Mouse (Mus musculus) midbrain, embryonic 14.5 days (tissue): Measurements from ENCODE around the gene Grid2. TPM values are rescaled to one million over a fixed set of nuclear protein-coding genes. Genes with fewer than 3 reads are reported as not detected.

Source experiments
- ATAC-seq: fragments of 200-750 bp; cut with Nextera tagmentation; 2 replicates; pipeline ENCODE4 v1.8.0; 2017; ENCODE audit warnings: moderate number of reproducible peaks, moderate library complexity; ENCODE audit not compliant: low FRiP score, low TSS enrichment
- DNase-seq: peaks from one replicate; pipeline ENCODE4 v3.0.0-alpha.2; 2015
- H3K27ac ChIP-seq: fragments of 300-500 bp; sonication (generic); replicated peaks from 2 replicates; pipeline ENCODE4 v1.5.1; 2014; ENCODE audit warnings: mild to moderate bottlenecking, low read depth, low read length, moderate library complexity
- H3K27me3 ChIP-seq: fragments of 300-500 bp; sonication (generic); 2 replicates; pipeline ENCODE4 v1.6.1; 2014; ENCODE audit warnings: low read length, control low read depth, mixed read lengths; ENCODE audit not compliant: control insufficient read depth, insufficient read depth
- H3K36me3 ChIP-seq: fragments of 300-500 bp; sonication (generic); 2 replicates; pipeline ENCODE4 v1.6.1; 2014; ENCODE audit warnings: low read length, control low read depth; ENCODE audit not compliant: control insufficient read depth, insufficient read depth
- H3K4me1 ChIP-seq: fragments of 300-500 bp; sonication (generic); 2 replicates; pipeline ENCODE4 v1.6.1; 2014; ENCODE audit warnings: mild to moderate bottlenecking, antibody characterized with exemption, low read length, control low read depth; ENCODE audit not compliant: control insufficient read depth, insufficient read depth
- H3K4me2 ChIP-seq: fragments of 300-500 bp; sonication (generic); 2 replicates; pipeline ENCODE4 v1.6.1; 2014; ENCODE audit warnings: mild to moderate bottlenecking, low read length, moderate library complexity
- H3K4me3 ChIP-seq: fragments of 300-500 bp; sonication (generic); replicated peaks from 2 replicates; pipeline ENCODE4 v1.5.1; 2014; ENCODE audit warnings: low read depth, low read length
- H3K9ac ChIP-seq: fragments of 300-500 bp; sonication (generic); replicated peaks from 2 replicates; pipeline ENCODE4 v1.6.1; 2014; ENCODE audit warnings: mild to moderate bottlenecking, low read length, moderate library complexity
- H3K9me3 ChIP-seq: fragments of 300-500 bp; sonication (generic); 2 replicates; pipeline ENCODE4 v1.6.1; 2016; ENCODE audit warnings: low read length, control low read depth, mixed read lengths; ENCODE audit not compliant: control insufficient read depth
- WGBS: fragments of 180-500 bp; shearing (Covaris S2); extraction: QIAGEN DNeasy Blood & Tissue Kit; methylation state at CpG from one replicate; pipeline ENCODE4 v1.1.7; 2014; 5-methylcytosine and 5-hydroxymethylcytosine counted together
- polyA plus RNA-seq: library from polyadenylated mRNA; unstranded; fragments of >200 nt; fragmentation: Nextera tagmentation; extraction: Ambion mirVana; gene quantifications from 2 replicates; pipeline ENCODE4 v1.2.1, GENCODE M21; 2014

Grid2 gene
- polyA plus RNA-seq, 1 experiment from 2014 or later = 14.5 TPM

GRCm38 (mm10) chr6:63898171-63898570, 642.5 kb downstream of the Grid2 start:
- H3K4me3 ChIP-seq = no peak overlapping the region
- no peaks in the 10 kb centered on the region for H3K36me3 ChIP-seq
- no peak overlapping the region for H3K9ac ChIP-seq
- no peak overlapping the region for H3K4me2 ChIP-seq
- DNase-seq (no peak), ATAC-seq (no peak)
- WGBS = 96% methylated on average over 2 of the region's 2 CpGs
- H3K27me3 ChIP-seq = no peaks in the 10 kb centered on the region
- H3K4me1 ChIP-seq = no peaks in the 10 kb centered on the region
- H3K9me3 ChIP-seq = no peaks in the 10 kb centered on the region
- no peak overlapping the region for H3K27ac ChIP-seq

- Histone ChIP-seq H3K4me2 (no peak overlapping the region), H3K27me3 (no peaks in the 10 kb centered on the region), H3K4me1 (no peaks in the 10 kb centered on the region), H3K4me3 (no peak overlapping the region), H3K9me3 (no peaks in the 10 kb centered on the region), H3K27ac (no peak overlapping the region), H3K9ac (no peak overlapping the region), H3K36me3 (no peaks in the 10 kb centered on the region)
- ATAC-seq = no peak
- DNase-seq = peak; percentile 18
- WGBS = 69% methylated on average over 6 of the region's 6 CpGs
Observed at GRCm38 (mm10) chr6:63917035-63917570, 661.4 kb downstream of the Grid2 start.

GRCm38 (mm10) chr6:63921951-63922350, 666.3 kb downstream of the Grid2 start:
- no peak for DNase-seq
- Histone ChIP-seq H3K27ac (no peak overlapping the region), H3K9ac (no peak overlapping the region), H3K36me3 (no peaks in the 10 kb centered on the region), H3K9me3 (no peaks in the 10 kb centered on the region), H3K4me2 (no peak overlapping the region), H3K27me3 (no peaks in the 10 kb centered on the region), H3K4me1 (no peaks in the 10 kb centered on the region), H3K4me3 (no peak overlapping the region)
- no peak for ATAC-seq
- 95% methylated on average over 6 of the region's 6 CpGs for WGBS

GRCm38 (mm10) chr6:63931201-63931600, 675.5 kb downstream of the Grid2 start:
- no peak for ATAC-seq
- H3K4me2 ChIP-seq = no peak overlapping the region
- no peaks in the 10 kb centered on the region for H3K36me3 ChIP-seq
- H3K9ac ChIP-seq = no peak overlapping the region
- H3K27ac ChIP-seq = no peak overlapping the region
- no peaks in the 10 kb centered on the region for H3K27me3 ChIP-seq
- no peaks in the 10 kb centered on the region for H3K4me1 ChIP-seq
- no peaks in the 10 kb centered on the region for H3K9me3 ChIP-seq
- no peak for DNase-seq
- H3K4me3 ChIP-seq = no peak overlapping the region

- no peak overlapping the region for H3K9ac ChIP-seq
- no peaks in the 10 kb centered on the region for H3K36me3 ChIP-seq
- WGBS = 37% methylated on average over 5 of the region's 5 CpGs
- H3K4me2 ChIP-seq = no peak overlapping the region
- H3K27me3 ChIP-seq = no peaks in the 10 kb centered on the region
- H3K9me3 ChIP-seq = no peaks in the 10 kb centered on the region
- ATAC-seq = no peak
- H3K27ac ChIP-seq = no peak overlapping the region
- H3K4me1 ChIP-seq = no peaks in the 10 kb centered on the region
- H3K4me3 ChIP-seq = no peak overlapping the region
- no peak for DNase-seq
Observed at GRCm38 (mm10) chr6:63946721-63947120, 691.0 kb downstream of the Grid2 start.

- 0 out of 2 replicates have a peak, but pooled peaks have one; percentile 37 for ATAC-seq
- H3K27me3 ChIP-seq = no peaks in the 10 kb centered on the region
- no peaks in the 10 kb centered on the region for H3K9me3 ChIP-seq
- H3K4me3 ChIP-seq = no peak overlapping the region
- peak; percentile 32 for DNase-seq
- no peak overlapping the region for H3K9ac ChIP-seq
- 75% methylated on average over 3 of the region's 3 CpGs for WGBS
- H3K27ac ChIP-seq = no peak overlapping the region
- H3K4me1 ChIP-seq = no peaks in the 10 kb centered on the region
- H3K36me3 ChIP-seq = no peaks in the 10 kb centered on the region
- no peak overlapping the region for H3K4me2 ChIP-seq
Observed at GRCm38 (mm10) chr6:63963789-63964188, 708.1 kb downstream of the Grid2 start.

GRCm38 (mm10) chr6:63964269-63964668, 708.6 kb downstream of the Grid2 start:
- ATAC-seq (no peak), DNase-seq (no peak)
- no peak overlapping the region for H3K4me2 ChIP-seq
- no peak overlapping the region for H3K9ac ChIP-seq
- H3K4me3 ChIP-seq = no peak overlapping the region
- no peaks in the 10 kb centered on the region for H3K4me1 ChIP-seq
- no peak overlapping the region for H3K27ac ChIP-seq
- no peaks in the 10 kb centered on the region for H3K27me3 ChIP-seq
- H3K36me3 ChIP-seq = no peaks in the 10 kb centered on the region
- whole genome bisulfite sequencing = 77% methylated on average over 6 of the region's 6 CpGs
- no peaks in the 10 kb centered on the region for H3K9me3 ChIP-seq

- no peak overlapping the region for H3K4me2 ChIP-seq
- no peaks in the 10 kb centered on the region for H3K36me3 ChIP-seq
- H3K4me1 ChIP-seq = no peaks in the 10 kb centered on the region
- H3K27me3 ChIP-seq = no peaks in the 10 kb centered on the region
- H3K9ac ChIP-seq = no peak overlapping the region
- no peak overlapping the region for H3K4me3 ChIP-seq
- WGBS = 47% methylated on average over 2 of the region's 2 CpGs
- no peak overlapping the region for H3K27ac ChIP-seq
- DNase-seq (peak; percentile 56), ATAC-seq (no peak)
- H3K9me3 ChIP-seq = no peaks in the 10 kb centered on the region
Observed at GRCm38 (mm10) chr6:63964735-63965134, 709.1 kb downstream of the Grid2 start.

GRCm38 (mm10) chr6:64046084-64046483, 790.4 kb downstream of the Grid2 start:
- Histone ChIP-seq H3K9me3 (no peaks in the 10 kb centered on the region), H3K4me1 (no peaks in the 10 kb centered on the region), H3K4me2 (no peak overlapping the region), H3K36me3 (no peaks in the 10 kb centered on the region), H3K27me3 (no peaks in the 10 kb centered on the region), H3K9ac (no peak overlapping the region), H3K4me3 (no peak overlapping the region), H3K27ac (no peak overlapping the region)
- DNase-seq = no peak
- 73% methylated on average over 2 of the region's 2 CpGs for WGBS
- ATAC-seq = no peak
